Mouse (Mus musculus) kidney, postnatal 14 days (tissue): ENCODE results near the gene Adcy7.
A peak's percentile ranks its signal among the peaks of the same experiment; 100 is the strongest.

Experiments
- DNase-seq: peaks from one replicate; pipeline ENCODE4 v3.0.0; 2022; ENCODE audit warnings: mixed read lengths

Adcy7 gene

GRCm38 (mm10) chr8:88301589-88302437, 29.6 kb downstream of the Adcy7 start:
- no peak for DNase-seq

DNA sequence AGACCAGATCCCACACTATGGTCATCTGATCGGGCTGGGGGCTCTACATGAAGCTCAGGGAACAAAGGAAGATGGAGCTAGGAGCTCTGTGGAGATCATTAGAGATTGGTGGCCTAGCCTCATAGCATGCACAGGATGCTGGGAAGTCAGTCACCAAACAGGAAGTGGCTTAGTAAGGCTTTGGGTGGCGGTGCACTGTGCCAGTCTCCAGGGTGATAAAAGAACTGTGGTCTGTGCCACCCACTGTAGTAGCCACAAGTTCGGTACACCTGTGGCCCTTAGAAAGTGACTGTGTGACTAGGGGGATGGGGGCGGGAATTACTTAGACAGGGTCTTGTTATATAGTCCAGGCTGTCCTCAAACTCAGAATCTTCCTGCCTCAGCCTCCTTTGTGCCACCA, 33.6 kb downstream of the Adcy7 start:
- DNase-seq, result no peak

DNA sequence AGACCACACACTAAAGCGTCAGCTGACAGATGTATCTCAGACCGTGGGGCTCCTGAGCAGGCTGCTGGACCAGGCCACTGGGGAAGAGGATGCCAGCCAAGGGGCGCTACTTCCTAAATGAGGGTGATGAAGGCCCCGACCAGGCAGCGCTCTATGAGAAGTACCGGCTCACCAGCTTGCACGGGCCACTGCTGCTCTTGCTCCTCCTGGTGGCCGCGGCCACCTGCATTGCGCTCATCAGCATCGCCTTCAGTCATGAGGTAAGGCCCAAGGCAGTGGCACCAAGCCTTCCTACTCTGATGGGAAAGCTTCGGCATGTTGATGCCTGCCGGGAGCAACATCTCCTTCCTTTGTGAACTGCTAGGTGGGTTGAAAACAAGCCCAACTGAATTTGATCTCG, 34.3 kb downstream of the Adcy7 start:
- no peak for DNase-seq

- DNase-seq, result no peak
Observed at GRCm38 (mm10) chr8:88307736-88308135, 35.5 kb downstream of the Adcy7 start.

DNA sequence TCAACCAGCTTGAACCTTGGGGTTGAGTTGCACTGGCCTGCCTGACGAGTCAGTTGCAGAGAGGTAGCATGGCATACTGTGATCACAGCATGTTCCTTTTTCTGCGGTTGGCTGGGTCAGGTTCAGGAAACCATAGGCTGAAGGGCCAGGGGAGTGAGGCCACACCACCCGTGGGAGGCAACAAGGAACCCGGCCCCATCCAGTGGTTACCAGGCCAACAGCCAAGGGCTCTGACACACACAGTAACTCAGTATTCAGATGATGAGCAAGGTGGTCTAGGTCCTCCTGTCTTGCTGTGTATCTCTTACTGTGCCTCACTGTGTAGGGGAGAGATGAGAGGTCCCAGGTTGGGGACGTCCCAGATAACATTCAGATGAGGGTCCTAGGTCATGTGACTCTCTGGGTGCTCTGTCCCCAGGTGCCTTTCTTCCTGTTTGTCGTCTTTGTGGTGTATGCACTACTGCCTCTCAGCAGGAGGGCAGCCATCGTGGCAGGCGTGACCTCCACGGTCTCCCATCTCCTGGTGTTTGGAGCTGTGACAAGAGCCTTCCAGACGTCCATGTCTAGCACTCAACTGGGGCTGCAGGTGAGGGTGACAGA, 37.2 kb downstream of the Adcy7 start:
- no peak for DNase-seq

- no peak for DNase-seq
Observed at GRCm38 (mm10) chr8:88309881-88310280, 37.7 kb downstream of the Adcy7 start.

DNA sequence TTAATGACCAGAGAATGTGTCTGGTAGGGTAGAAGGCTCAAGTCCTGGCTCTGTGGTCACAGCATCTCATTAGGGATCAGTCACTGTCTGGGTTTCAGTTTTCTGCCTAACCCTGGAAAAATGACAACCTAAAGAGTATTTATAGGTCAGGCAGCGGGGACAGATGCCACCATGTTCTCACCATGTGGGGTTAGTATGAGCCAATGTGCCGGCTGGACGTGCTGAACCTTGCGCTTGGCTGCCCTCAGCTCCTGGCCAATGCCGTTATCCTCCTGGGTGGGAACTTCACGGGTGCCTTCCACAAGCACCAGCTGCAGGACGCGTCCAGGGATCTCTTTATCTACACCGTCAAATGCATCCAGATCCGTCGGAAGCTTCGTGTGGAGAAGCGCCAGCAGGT, 38.1 kb downstream of the Adcy7 start:
- no peak for DNase-seq

DNA sequence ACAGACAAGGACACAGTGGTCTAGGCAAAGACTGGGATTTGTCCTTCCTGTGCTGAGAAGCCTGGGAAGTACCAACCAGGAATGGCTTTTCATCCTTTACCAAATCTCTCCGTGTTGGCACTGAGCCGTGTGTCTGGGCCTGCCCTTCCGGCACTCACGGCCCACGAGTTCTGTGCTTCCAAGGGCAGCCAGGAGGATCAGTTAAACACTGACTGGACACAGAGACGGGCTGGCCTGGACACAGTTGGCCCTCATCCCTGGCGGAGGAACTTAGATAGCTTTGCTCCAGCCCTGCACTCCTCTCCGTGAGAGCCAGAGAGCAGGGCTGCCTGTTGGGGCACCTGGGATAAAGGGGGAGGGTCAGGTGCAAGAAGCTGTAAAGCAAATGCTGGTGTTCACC, 40.8 kb downstream of the Adcy7 start:
- peak; percentile 23 for DNase-seq

GRCm38 (mm10) chr8:88313991-88314390, 41.8 kb downstream of the Adcy7 start:
- no peak for DNase-seq

- no peak for DNase-seq
Observed at GRCm38 (mm10) chr8:88315302-88315701, 43.1 kb downstream of the Adcy7 start.

GRCm38 (mm10) chr8:88316139-88316931, 44.1 kb downstream of the Adcy7 start:
- peak; percentile 67 for DNase-seq

- DNase-seq, result no peak
Observed at GRCm38 (mm10) chr8:88317341-88317740, 45.1 kb downstream of the Adcy7 start.

- DNase-seq, result no peak
Observed at GRCm38 (mm10) chr8:88318151-88318550, 45.9 kb downstream of the Adcy7 start.

- DNase-seq, result no peak
Observed at GRCm38 (mm10) chr8:88320134-88320533, 47.9 kb downstream of the Adcy7 start.

- DNase-seq, result no peak
Observed at GRCm38 (mm10) chr8:88321387-88321786, 49.2 kb downstream of the Adcy7 start.

DNA sequence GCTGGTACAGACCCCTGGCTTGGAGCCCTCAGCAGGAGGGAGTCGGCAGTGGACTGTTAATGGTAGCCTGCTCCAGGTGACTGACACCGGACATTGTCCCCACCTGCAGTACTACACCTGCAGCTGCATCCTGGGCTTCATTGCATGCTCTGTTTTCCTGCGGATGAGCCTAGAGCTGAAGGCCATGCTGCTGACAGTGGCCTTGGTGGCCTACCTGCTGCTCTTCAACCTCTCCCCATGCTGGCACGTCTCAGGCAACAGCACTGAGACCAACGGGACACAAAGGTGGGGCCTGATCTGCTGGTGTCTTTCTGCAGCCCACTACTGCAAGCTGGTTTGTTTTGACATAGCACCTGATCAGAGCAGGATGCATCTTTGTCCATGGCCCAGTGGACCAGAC, 51.3 kb downstream of the Adcy7 start:
- DNase-seq, result no peak

DNA sequence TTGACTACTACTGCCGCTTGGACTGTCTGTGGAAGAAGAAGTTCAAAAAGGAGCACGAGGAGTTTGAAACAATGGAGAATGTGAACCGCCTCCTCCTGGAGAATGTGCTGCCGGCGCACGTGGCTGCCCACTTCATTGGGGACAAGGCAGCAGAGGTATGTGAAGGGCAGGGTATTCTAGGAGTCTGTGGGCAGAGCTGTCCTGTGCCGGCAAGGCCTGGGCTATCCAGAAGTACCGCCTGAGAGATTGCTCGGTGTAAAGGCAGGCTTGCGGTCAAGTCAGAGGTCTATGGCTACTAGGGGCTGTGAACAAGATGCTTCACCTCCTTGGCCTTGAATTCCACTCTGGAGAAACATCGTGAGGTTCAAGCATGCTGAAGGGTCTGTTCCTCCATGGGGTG, 52.6 kb downstream of the Adcy7 start:
- DNase-seq, result no peak

DNA sequence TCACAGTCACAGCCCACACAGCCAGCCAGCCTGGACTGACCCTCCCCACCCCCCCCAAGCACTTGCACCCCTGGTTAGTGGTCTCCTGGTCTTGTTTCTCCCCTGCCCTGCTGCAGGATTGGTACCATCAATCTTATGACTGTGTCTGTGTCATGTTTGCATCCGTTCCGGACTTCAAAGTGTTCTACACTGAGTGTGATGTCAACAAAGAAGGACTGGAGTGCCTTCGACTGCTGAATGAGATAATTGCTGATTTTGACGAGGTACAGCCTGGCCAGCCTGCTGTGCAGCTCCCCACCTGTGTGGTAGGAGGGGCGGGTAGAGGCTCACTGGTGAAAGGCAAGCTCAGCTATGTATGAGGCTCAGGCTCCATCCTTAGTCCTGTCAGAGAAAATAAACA, 53.0 kb downstream of the Adcy7 start:
- no peak for DNase-seq

GRCm38 (mm10) chr8:88325795-88326194, 53.6 kb downstream of the Adcy7 start:
- no peak for DNase-seq

DNA sequence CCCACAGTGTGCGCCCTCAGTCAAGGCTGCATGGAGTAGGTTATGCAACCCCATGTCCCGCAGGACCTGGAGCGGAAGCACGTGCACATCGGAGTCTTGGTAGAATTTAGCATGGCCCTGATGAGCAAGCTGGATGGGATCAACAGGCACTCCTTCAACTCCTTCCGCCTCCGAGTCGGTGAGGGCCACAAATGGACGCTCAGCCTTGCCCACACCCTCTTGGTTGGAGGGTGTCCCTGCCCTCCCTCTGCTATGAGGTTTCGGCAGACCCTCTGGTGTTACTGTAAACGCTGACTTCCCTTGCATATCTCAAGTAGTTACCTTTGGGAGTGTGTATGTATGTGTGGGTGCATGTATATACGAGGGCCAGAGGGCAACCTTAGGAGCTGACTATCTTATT, 54.1 kb downstream of the Adcy7 start:
- DNase-seq, result no peak

GRCm38 (mm10) chr8:88328689-88329088, 56.5 kb downstream of the Adcy7 start:
- DNase-seq, result no peak

DNA sequence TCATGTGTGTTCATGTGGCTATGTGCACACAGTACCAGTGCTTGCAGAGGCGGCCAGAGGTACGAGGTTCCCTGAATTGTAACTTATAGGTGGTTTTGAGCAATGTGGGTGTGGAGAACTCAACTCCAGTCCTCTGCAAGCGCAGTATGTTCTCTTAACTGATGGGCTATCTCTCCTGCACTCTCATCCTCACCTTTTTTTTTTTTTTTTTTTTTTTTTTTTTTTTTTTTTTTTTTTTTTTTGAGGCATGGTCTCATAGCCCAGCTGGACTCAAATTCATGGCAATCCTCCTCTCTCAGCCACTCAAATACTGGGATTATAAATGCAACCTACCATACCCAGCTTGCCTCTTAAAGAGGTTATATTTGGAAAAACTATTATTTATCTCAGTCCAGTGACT, 58.6 kb downstream of the Adcy7 start:
- DNase-seq, result no peak

DNA sequence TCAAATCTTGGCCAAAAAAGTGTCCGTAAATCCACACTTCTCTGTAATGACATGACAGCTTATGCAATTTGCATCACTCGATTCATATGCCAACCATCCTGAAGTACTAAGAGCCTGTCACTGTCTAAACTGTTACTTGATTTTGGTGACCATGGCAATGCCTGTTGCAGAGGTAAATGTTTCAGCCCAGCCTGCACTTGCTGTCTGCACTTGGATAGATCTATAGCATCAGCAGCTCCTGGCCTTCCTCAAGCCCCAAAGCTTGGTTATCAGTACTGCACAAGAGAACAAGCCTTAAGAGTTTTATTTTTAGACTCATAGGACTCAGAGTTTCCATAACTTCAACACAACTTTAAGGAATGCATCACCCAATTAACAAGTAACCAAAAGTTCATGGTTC, 62.2 kb downstream of the Adcy7 start:
- no peak for DNase-seq

- DNase-seq, result no peak
Observed at GRCm38 (mm10) chr8:88334975-88335374, 62.8 kb downstream of the Adcy7 start.
